In genomic region chr8:126096056-126096455, GRCm38 (mm10) we compare ENCODE assay signal across 16 mouse cellular contexts.
"Had no signal": no experiment of that assay in that cellular context is flagged by ENCODE, and none has a peak within 500 bp of the region (broad histone marks: within the 10 kb centered on the region; RNA-seq: fewer than 3 reads in every experiment).

No protein-coding gene starts in this region.

- H3K4me1 ChIP-seq: midbrain, embryonic 10.5 days; midbrain, embryonic 12.5 days; neural tube, embryonic 13.5 days; neural tube, embryonic 15.5 days; stomach, embryonic 15.5 days had no signal

- H3K9me3 ChIP-seq: midbrain, embryonic 10.5 days; neural tube, embryonic 13.5 days; neural tube, embryonic 15.5 days; stomach, embryonic 15.5 days had no signal

- H3K4me3 ChIP-seq: midbrain, embryonic 10.5 days; midbrain, embryonic 12.5 days; myocyte; neural tube, embryonic 13.5 days; neural tube, embryonic 15.5 days; stomach, embryonic 15.5 days had no signal

- H3K27me3 ChIP-seq: neural tube, embryonic 13.5 days; neural tube, embryonic 15.5 days; stomach, embryonic 15.5 days had no signal

- H3K36me3 ChIP-seq: midbrain, embryonic 10.5 days; midbrain, embryonic 12.5 days; neural tube, embryonic 13.5 days; neural tube, embryonic 15.5 days; stomach, embryonic 15.5 days had no signal

- H3K27ac ChIP-seq: liver, embryonic 14.5 days; midbrain, embryonic 10.5 days; midbrain, embryonic 12.5 days; neural tube, embryonic 13.5 days; neural tube, embryonic 15.5 days; stomach, embryonic 15.5 days; stomach, postnatal 0 days had no signal

- DNase-seq: lung, adult 18-20 months; lung, embryonic 14.5 days; lung, postnatal 10 days; lung, postnatal 4 days; midbrain, embryonic 14.5 days; thymus, adult 2 months; thymus, postnatal 25 days; thymus, postnatal 4 days had no signal
